Mouse (Mus musculus): ENCODE results near the gene Boc.

The Boc gene

GRCm38 (mm10) chr16:44552036-44552435 lies 6.7 kb downstream of the Boc start:
- DNase-seq, result no peak

- DNase-seq, result no peak
These were observed 7.2 kb downstream of the Boc start for GRCm38 (mm10) chr16:44551491-44551890.

GRCm38 (mm10) chr16:44550843-44551242 lies 7.9 kb downstream of the Boc start:
- DNase-seq, result no peak

- no peak for DNase-seq
These were observed 8.6 kb downstream of the Boc start for GRCm38 (mm10) chr16:44549867-44550679.

- DNase-seq, result no peak
These were observed 9.3 kb downstream of the Boc start for GRCm38 (mm10) chr16:44549381-44549780.

- no peak for DNase-seq
These were observed 10.7 kb downstream of the Boc start for GRCm38 (mm10) chr16:44547976-44548375.

- DNase-seq, result no peak
These were observed 11.9 kb downstream of the Boc start for GRCm38 (mm10) chr16:44546831-44547230.

GRCm38 (mm10) chr16:44545939-44546338 lies 12.8 kb downstream of the Boc start:
- DNase-seq, result no peak

- no peak for DNase-seq
These were observed 13.5 kb downstream of the Boc start for GRCm38 (mm10) chr16:44545153-44545552.

- DNase-seq, result no peak
These were observed 15.6 kb downstream of the Boc start for GRCm38 (mm10) chr16:44543098-44543497.

GRCm38 (mm10) chr16:44542029-44542690 lies 16.5 kb downstream of the Boc start:
- no peak for DNase-seq

GRCm38 (mm10) chr16:44539611-44540010 lies 19.1 kb downstream of the Boc start:
- DNase-seq, result no peak

- DNase-seq, result no peak
These were observed 20.0 kb downstream of the Boc start for GRCm38 (mm10) chr16:44538401-44539395.

GRCm38 (mm10) chr16:44534122-44534521 lies 24.6 kb downstream of the Boc start:
- no peak for DNase-seq

GRCm38 (mm10) chr16:44533522-44533921 lies 25.2 kb downstream of the Boc start:
- DNase-seq, result no peak

GRCm38 (mm10) chr16:44532851-44533250 lies 25.8 kb downstream of the Boc start:
- DNase-seq, result no peak

GRCm38 (mm10) chr16:44531239-44531797 lies 27.4 kb downstream of the Boc start:
- DNase-seq, result no peak

- DNase-seq, result no peak
These were observed 27.9 kb downstream of the Boc start for GRCm38 (mm10) chr16:44530829-44531228.

GRCm38 (mm10) chr16:44530191-44530590 lies 28.5 kb downstream of the Boc start:
- DNase-seq, result no peak

- DNase-seq, result no peak
These were observed 29.0 kb downstream of the Boc start for GRCm38 (mm10) chr16:44529691-44530090.

- DNase-seq, result no peak
These were observed 29.7 kb downstream of the Boc start for GRCm38 (mm10) chr16:44528955-44529354.

GRCm38 (mm10) chr16:44527218-44527905 lies 31.3 kb downstream of the Boc start:
- no peak for DNase-seq
